Mouse (Mus musculus) monocyte, adult 2 months (primary cell): ENCODE measurements at regions not wholly inside any gene's neighbourhood (a gene's known extent, or its start where the extent isn't known, plus 50 kb on each side); places are given as distances from the start of the nearest gene placed in this dataset.

ENCODE experiments used
- DNase-seq, 2 experiments: peaks; one replicate each; pipeline ENCODE4 v3.0.0; 2022; ENCODE audit warnings: low spot score in 2 of 2, low read depth in 1 of 2

GRCm38 (mm10) chr7:73593645-73594385 is 52.2 kb upstream of the Chd2 start:
- no peak for DNase-seq

GRCm38 (mm10) chr7:73592857-73593256 is 51.2 kb upstream of the Chd2 start:
- no peak for DNase-seq
